Mouse (Mus musculus) lung, postnatal 0 days (tissue): Measurements from ENCODE around the gene Dclre1b. TPM values are rescaled to one million over a fixed set of nuclear protein-coding genes. Genes with fewer than 3 reads are reported as not detected.
A peak's percentile ranks its signal among the peaks of the same experiment; 100 is the strongest.

Experiments
- ATAC-seq: fragments of 200-750 bp; cut with Nextera tagmentation; 2 replicates; pipeline ENCODE4 v1.8.0; 2017; ENCODE audit warnings: moderate library complexity
- DNase-seq: peaks from one replicate; pipeline ENCODE4 v3.0.0-alpha.2; 2016; ENCODE audit warnings: low spot score
- H3K27ac ChIP-seq: fragments of 300-500 bp; sonication (generic); 2 replicates; pipeline ENCODE4 v1.5.1; 2014; ENCODE audit warnings: antibody characterized with exemption, mild to moderate bottlenecking, low read length, mixed read lengths
- H3K27me3 ChIP-seq: fragments of 300-500 bp; sonication (generic); replicated peaks from 2 replicates; pipeline ENCODE4 v1.6.1; 2014; ENCODE audit warnings: low read length, mixed read lengths; ENCODE audit not compliant: insufficient read depth
- H3K36me3 ChIP-seq: fragments of 300-500 bp; sonication (generic); 2 replicates; pipeline ENCODE4 v1.6.1; 2014; ENCODE audit warnings: low read length, mixed read lengths; ENCODE audit not compliant: insufficient read depth
- H3K4me1 ChIP-seq: fragments of 300-500 bp; sonication (generic); 2 replicates; pipeline ENCODE4 v1.6.1; 2014; ENCODE audit warnings: antibody characterized with exemption, low read depth, low read length, mixed read lengths; ENCODE audit not compliant: insufficient read depth
- H3K4me2 ChIP-seq: fragments of 300-500 bp; sonication (generic); replicated peaks from 2 replicates; pipeline ENCODE4 v1.6.1; 2014; ENCODE audit warnings: low read depth, mild to moderate bottlenecking, low read length, moderate library complexity, mixed read lengths
- H3K4me3 ChIP-seq: fragments of 300-500 bp; sonication (generic); 2 replicates; pipeline ENCODE4 v1.5.1; 2014; ENCODE audit warnings: low read depth, low read length
- H3K9ac ChIP-seq: fragments of 300-500 bp; sonication (generic); replicated peaks from 2 replicates; pipeline ENCODE4 v1.6.1; 2014; ENCODE audit warnings: low read depth, mild to moderate bottlenecking
- H3K9me3 ChIP-seq: fragments of 300-500 bp; sonication (generic); 2 replicates; pipeline ENCODE4 v1.6.1; 2016; ENCODE audit warnings: low read length, mixed read lengths
- CTCF ChIP-seq: IDR thresholded peaks from 2 replicates; pipeline ENCODE4 v1.5.1; 2016; ENCODE audit warnings: antibody characterized with exemption, mild to moderate bottlenecking
- EP300 ChIP-seq: IDR thresholded peaks from 2 replicates; pipeline ENCODE4 v1.6.1; 2016; ENCODE audit warnings: antibody characterized with exemption, mild to moderate bottlenecking, control low read depth
- WGBS: fragments of 180-500 bp; shearing (Covaris S2); extraction: QIAGEN DNeasy Blood & Tissue Kit; methylation state at CpG from one replicate; pipeline ENCODE4 v1.1.7; 2014; 5-methylcytosine and 5-hydroxymethylcytosine counted together
- polyA plus RNA-seq: library from polyadenylated mRNA; unstranded; fragments of >200 nt; fragmentation: Nextera tagmentation; extraction: Ambion mirVana; gene quantifications from 2 replicates; pipeline ENCODE4 v1.2.1, GENCODE M21; 2015

Gene Dclre1b
- polyA plus RNA-seq: 15.6 and 18.0 TPM in 2 replicates

GRCm38 (mm10) chr3:103808891-103809798 lies at the start of gene Dclre1b, which contains the start of the genes Ap4b1 and Gm43064:
TSS of gene Dclre1b (minus strand) at chr3:103809444.
TSS of gene Ap4b1 (plus strand) at chr3:103809520.
TSS of gene Gm43064 (plus strand) at chr3:103809573.
- ATAC-seq (peak; percentile 96), DNase-seq (peak; percentile 96)
- H3K27me3 ChIP-seq: no peaks in the 10 kb centered on the region
- under 1% methylated on average over 55 of the region's 70 CpGs for WGBS
- peak within 1 kb of the TSS; percentile 91 for H3K9ac ChIP-seq
- H3K4me1 ChIP-seq: peaks cover 7% of the 10 kb centered on the region; the same call in 1 of the 2 replicates
- peak within 1 kb of the TSS; percentile 75 for H3K4me2 ChIP-seq
- H3K4me3 ChIP-seq: peak within 1 kb of the TSS; percentile 72
- no peaks in the 10 kb centered on the region for H3K9me3 ChIP-seq
- H3K27ac ChIP-seq: peak within 1 kb of the TSS; percentile 99
- H3K36me3 ChIP-seq: peaks cover 4% of the 10 kb centered on the region; the same call in 1 of the 2 replicates
- TF ChIP-seq CTCF (0 out of 2 replicates have a peak, but pooled peaks have one; percentile 1), EP300 (no peak)

GRCm38 (mm10) chr3:103857977-103858563 lies 48.8 kb upstream of the Dclre1b start:
- Histone ChIP-seq H3K27me3 (no peaks in the 10 kb centered on the region), H3K27ac (no peak overlapping the region), H3K4me1 (0 out of 2 replicates have a peak, but pooled peaks cover 3% of the 10 kb centered on the region), H3K4me2 (no peak overlapping the region), H3K36me3 (no peaks in the 10 kb centered on the region), H3K9ac (no peak overlapping the region), H3K4me3 (no peak overlapping the region), H3K9me3 (no peaks in the 10 kb centered on the region)
- WGBS: 83% methylated on average over 6 of the region's 6 CpGs
- ATAC-seq (no peak), DNase-seq (no peak)
- TF ChIP-seq EP300: no peak
- no peak for TF ChIP-seq CTCF

- Histone ChIP-seq H3K9ac (no peak overlapping the region), H3K4me2 (no peak overlapping the region), H3K4me3 (no peak overlapping the region), H3K4me1 (0 out of 2 replicates have a peak, but pooled peaks cover 3% of the 10 kb centered on the region), H3K9me3 (no peaks in the 10 kb centered on the region), H3K27me3 (no peaks in the 10 kb centered on the region), H3K27ac (no peak overlapping the region), H3K36me3 (no peaks in the 10 kb centered on the region)
- 85% methylated on average over 7 of the region's 7 CpGs for WGBS
- TF ChIP-seq CTCF (no peak), EP300 (no peak)
- ATAC-seq (no peak), DNase-seq (no peak)
These were observed 48.0 kb upstream of the Dclre1b start for GRCm38 (mm10) chr3:103857036-103857805.

- no peak for TF ChIP-seq EP300
- TF ChIP-seq CTCF: no peak
- H3K9ac ChIP-seq: no peak overlapping the region
- no peaks in the 10 kb centered on the region for H3K4me1 ChIP-seq
- ATAC-seq (no peak), DNase-seq (no peak)
- no peaks in the 10 kb centered on the region for H3K27me3 ChIP-seq
- no peaks in the 10 kb centered on the region for H3K9me3 ChIP-seq
- 53% methylated on average over 8 of the region's 8 CpGs for WGBS
- no peak overlapping the region for H3K4me2 ChIP-seq
- no peak overlapping the region for H3K27ac ChIP-seq
- no peak overlapping the region for H3K4me3 ChIP-seq
- H3K36me3 ChIP-seq: no peaks in the 10 kb centered on the region
These were observed 44.6 kb upstream of the Dclre1b start for GRCm38 (mm10) chr3:103853804-103854203.

- Histone ChIP-seq H3K4me3 (no peak overlapping the region), H3K4me1 (no peaks in the 10 kb centered on the region), H3K9me3 (no peaks in the 10 kb centered on the region), H3K27me3 (no peaks in the 10 kb centered on the region), H3K36me3 (no peaks in the 10 kb centered on the region), H3K4me2 (no peak overlapping the region), H3K9ac (no peak overlapping the region), H3K27ac (no peak overlapping the region)
- WGBS: 51% methylated on average over 3 of the region's 3 CpGs
- TF ChIP-seq CTCF: peak; percentile 72
- no peak for TF ChIP-seq EP300
- peak; percentile 82 for ATAC-seq
- peak; percentile 73 for DNase-seq
These were observed 43.5 kb upstream of the Dclre1b start for GRCm38 (mm10) chr3:103852565-103853299.
